Mouse (Mus musculus): ENCODE data around the gene Zfp366. TPM values are rescaled to one million over a fixed set of nuclear protein-coding genes. Genes with fewer than 3 reads are reported as not detected.

Gene Zfp366
- polyA plus RNA-seq, 1 experiment from 2014 or later, result 0.77 TPM

GRCm38 (mm10) chr13:99189671-99190070 lies 5.0 kb downstream of the Zfp366 start:
- Histone ChIP-seq H3K27ac (replicated peaks) (no peak overlapping the region), H3K4me1 (replicated peaks) (peaks cover 14% of the 10 kb centered on the region), H3K36me3 (no peaks in the 10 kb centered on the region), H3K4me3 (no peak overlapping the region), H3K9me3 (no peaks in the 10 kb centered on the region), H3K27me3 (no peaks in the 10 kb centered on the region), H3K9ac (no peak overlapping the region), H3K4me2 (no peak overlapping the region)
- ATAC-seq (ENCODE audit: low FRiP score, low read depth), result no peak
- WGBS, result 79% methylated on average over 3 of the region's 3 CpGs

GRCm38 (mm10) chr13:99190466-99190865 lies 5.8 kb downstream of the Zfp366 start:
- Histone ChIP-seq H3K4me1 (replicated peaks) (peaks cover 14% of the 10 kb centered on the region), H3K36me3 (no peaks in the 10 kb centered on the region), H3K9ac (no peak overlapping the region), H3K27ac (replicated peaks) (no peak overlapping the region), H3K4me2 (no peak overlapping the region), H3K4me3 (no peak overlapping the region), H3K27me3 (no peaks in the 10 kb centered on the region), H3K9me3 (no peaks in the 10 kb centered on the region)
- 80% methylated on average over 11 of the region's 11 CpGs for whole genome bisulfite sequencing
- no peak for ATAC-seq (ENCODE audit: low FRiP score, low read depth)

GRCm38 (mm10) chr13:99191063-99191462 lies 6.4 kb downstream of the Zfp366 start:
- no peak overlapping the region for H3K9ac ChIP-seq
- no peak overlapping the region for H3K27ac ChIP-seq (replicated peaks)
- peaks cover 14% of the 10 kb centered on the region for H3K4me1 ChIP-seq (replicated peaks)
- no peaks in the 10 kb centered on the region for H3K27me3 ChIP-seq
- ATAC-seq (ENCODE audit: low FRiP score, low read depth), result no peak
- H3K4me3 ChIP-seq, result no peak overlapping the region
- no peak overlapping the region for H3K4me2 ChIP-seq
- no peaks in the 10 kb centered on the region for H3K36me3 ChIP-seq
- H3K9me3 ChIP-seq, result no peaks in the 10 kb centered on the region
- WGBS, result 90% methylated on average over 13 of the region's 13 CpGs

- H3K36me3 ChIP-seq, result no peaks in the 10 kb centered on the region
- WGBS, result 79% methylated on average over 12 of the region's 12 CpGs
- no peak overlapping the region for H3K27ac ChIP-seq (replicated peaks)
- ATAC-seq (ENCODE audit: low FRiP score, low read depth), result no peak
- H3K4me1 ChIP-seq (replicated peaks), result no peaks in the 10 kb centered on the region
- no peak overlapping the region for H3K4me3 ChIP-seq
- no peaks in the 10 kb centered on the region for H3K9me3 ChIP-seq
- no peaks in the 10 kb centered on the region for H3K27me3 ChIP-seq
- no peak overlapping the region for H3K4me2 ChIP-seq
- H3K9ac ChIP-seq, result no peak overlapping the region
Observed at GRCm38 (mm10) chr13:99196314-99196713, 11.7 kb downstream of the Zfp366 start.

GRCm38 (mm10) chr13:99196865-99197264 lies 12.2 kb downstream of the Zfp366 start:
- WGBS, result 69% methylated on average over 4 of the region's 4 CpGs
- no peak overlapping the region for H3K4me2 ChIP-seq
- H3K36me3 ChIP-seq, result no peaks in the 10 kb centered on the region
- no peaks in the 10 kb centered on the region for H3K27me3 ChIP-seq
- H3K4me1 ChIP-seq (replicated peaks), result no peaks in the 10 kb centered on the region
- no peak overlapping the region for H3K4me3 ChIP-seq
- H3K9ac ChIP-seq, result no peak overlapping the region
- no peaks in the 10 kb centered on the region for H3K9me3 ChIP-seq
- no peak for ATAC-seq (ENCODE audit: low FRiP score, low read depth)
- no peak overlapping the region for H3K27ac ChIP-seq (replicated peaks)

- H3K4me3 ChIP-seq, result no peak overlapping the region
- H3K27ac ChIP-seq (replicated peaks), result no peak overlapping the region
- no peak for ATAC-seq (ENCODE audit: low FRiP score, low read depth)
- no peak overlapping the region for H3K4me2 ChIP-seq
- no peaks in the 10 kb centered on the region for H3K27me3 ChIP-seq
- no peaks in the 10 kb centered on the region for H3K9me3 ChIP-seq
- no peaks in the 10 kb centered on the region for H3K36me3 ChIP-seq
- H3K9ac ChIP-seq, result no peak overlapping the region
- 56% methylated on average over 16 of the region's 16 CpGs for WGBS
- no peaks in the 10 kb centered on the region; the same call in 1 of the 2 replicates for H3K4me1 ChIP-seq (replicated peaks)
Observed at GRCm38 (mm10) chr13:99201647-99202574, 17.3 kb downstream of the Zfp366 start.

- Histone ChIP-seq H3K27me3 (no peaks in the 10 kb centered on the region), H3K4me2 (no peak overlapping the region), H3K27ac (replicated peaks) (no peak overlapping the region), H3K9ac (no peak overlapping the region), H3K4me3 (no peak overlapping the region), H3K4me1 (replicated peaks) (no peaks in the 10 kb centered on the region; the same call in 1 of the 2 replicates), H3K9me3 (no peaks in the 10 kb centered on the region), H3K36me3 (no peaks in the 10 kb centered on the region)
- ATAC-seq (ENCODE audit: low FRiP score, low read depth), result no peak
- WGBS, result 94% methylated on average over 9 of the region's 9 CpGs
Observed at GRCm38 (mm10) chr13:99207214-99207613, 22.6 kb downstream of the Zfp366 start.

GRCm38 (mm10) chr13:99209859-99210258 lies 25.2 kb downstream of the Zfp366 start:
- Histone ChIP-seq H3K9ac (no peak overlapping the region), H3K27me3 (no peaks in the 10 kb centered on the region), H3K4me3 (no peak overlapping the region), H3K27ac (replicated peaks) (no peak overlapping the region), H3K4me1 (replicated peaks) (no peaks in the 10 kb centered on the region), H3K4me2 (no peak overlapping the region), H3K9me3 (no peaks in the 10 kb centered on the region), H3K36me3 (no peaks in the 10 kb centered on the region)
- 90% methylated on average over 5 of the region's 5 CpGs for WGBS
- no peak for ATAC-seq (ENCODE audit: low FRiP score, low read depth)

- Histone ChIP-seq H3K36me3 (no peaks in the 10 kb centered on the region), H3K4me1 (replicated peaks) (no peaks in the 10 kb centered on the region), H3K9ac (no peak overlapping the region), H3K9me3 (no peaks in the 10 kb centered on the region), H3K4me3 (no peak overlapping the region), H3K27me3 (no peaks in the 10 kb centered on the region), H3K27ac (replicated peaks) (no peak overlapping the region), H3K4me2 (no peak overlapping the region)
- ATAC-seq (ENCODE audit: low FRiP score, low read depth), result no peak
- WGBS, result 88% methylated on average over 5 of the region's 5 CpGs
Observed at GRCm38 (mm10) chr13:99210837-99211236, 26.2 kb downstream of the Zfp366 start.

GRCm38 (mm10) chr13:99212976-99213375 lies 28.4 kb downstream of the Zfp366 start:
- ATAC-seq (ENCODE audit: low FRiP score, low read depth), result no peak
- no peak overlapping the region for H3K4me3 ChIP-seq
- no peak overlapping the region for H3K4me2 ChIP-seq
- 63% methylated on average over 5 of the region's 5 CpGs for WGBS
- H3K9ac ChIP-seq, result no peak overlapping the region
- H3K9me3 ChIP-seq, result no peaks in the 10 kb centered on the region
- no peaks in the 10 kb centered on the region for H3K27me3 ChIP-seq
- no peaks in the 10 kb centered on the region for H3K36me3 ChIP-seq
- H3K27ac ChIP-seq (replicated peaks), result no peak overlapping the region
- no peaks in the 10 kb centered on the region for H3K4me1 ChIP-seq (replicated peaks)

- ATAC-seq (ENCODE audit: low FRiP score, low read depth), result no peak
- H3K9ac ChIP-seq, result no peak overlapping the region
- H3K27me3 ChIP-seq, result no peaks in the 10 kb centered on the region
- no peaks in the 10 kb centered on the region for H3K9me3 ChIP-seq
- no peak overlapping the region for H3K4me3 ChIP-seq
- H3K27ac ChIP-seq (replicated peaks), result no peak overlapping the region
- no peaks in the 10 kb centered on the region for H3K4me1 ChIP-seq (replicated peaks)
- H3K4me2 ChIP-seq, result no peak overlapping the region
- WGBS, result 57% methylated on average over 2 of the region's 2 CpGs
- H3K36me3 ChIP-seq, result no peaks in the 10 kb centered on the region
Observed at GRCm38 (mm10) chr13:99216005-99216404, 31.4 kb downstream of the Zfp366 start.

GRCm38 (mm10) chr13:99217984-99218383 lies 33.4 kb downstream of the Zfp366 start:
- Histone ChIP-seq H3K27me3 (no peaks in the 10 kb centered on the region), H3K9ac (no peak overlapping the region)
- 5% methylated on average over 4 of the region's 4 CpGs for WGBS

More at GRCm38 (mm10) chr13:99217984-99218383, 33.4 kb downstream of the Zfp366 start:
- Histone ChIP-seq H3K4me3 (no peak overlapping the region), H3K9me3 (no peaks in the 10 kb centered on the region), H3K4me2 (no peak overlapping the region), H3K4me1 (replicated peaks) (no peaks in the 10 kb centered on the region), H3K27ac (replicated peaks) (no peak overlapping the region), H3K36me3 (no peaks in the 10 kb centered on the region)
- ATAC-seq (ENCODE audit: low FRiP score, low read depth), result no peak

Data from hindbrain, embryonic 15.5 days (tissue).